Mouse (Mus musculus): ENCODE measurements at regions not wholly inside any gene's neighbourhood (a gene's known extent, or its start where the extent isn't known, plus 50 kb on each side); places are given as distances from the start of the nearest gene placed in this dataset.

DNA sequence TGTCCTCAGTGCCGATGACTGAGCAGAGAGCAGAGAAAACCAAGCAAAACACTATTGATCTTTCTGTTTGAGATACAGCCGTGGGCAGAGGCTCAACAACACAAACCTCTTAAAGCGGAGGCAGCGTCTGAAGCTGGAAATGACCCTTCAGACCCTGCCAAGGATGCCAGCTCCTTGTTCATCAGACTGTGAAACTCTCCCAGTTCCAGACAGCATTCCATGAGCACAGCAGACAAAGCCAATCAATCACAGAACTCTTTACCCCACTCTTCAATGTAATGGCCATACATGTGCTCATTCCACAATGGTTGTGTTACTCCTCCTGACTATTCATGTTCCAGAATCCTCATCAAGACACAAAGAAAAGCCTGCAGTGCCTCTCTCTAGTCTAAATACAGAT, 73.5 kb downstream of the Tmem114 start:
- DNase-seq (ENCODE audit: low read depth, low spot score), result no peak

DNA sequence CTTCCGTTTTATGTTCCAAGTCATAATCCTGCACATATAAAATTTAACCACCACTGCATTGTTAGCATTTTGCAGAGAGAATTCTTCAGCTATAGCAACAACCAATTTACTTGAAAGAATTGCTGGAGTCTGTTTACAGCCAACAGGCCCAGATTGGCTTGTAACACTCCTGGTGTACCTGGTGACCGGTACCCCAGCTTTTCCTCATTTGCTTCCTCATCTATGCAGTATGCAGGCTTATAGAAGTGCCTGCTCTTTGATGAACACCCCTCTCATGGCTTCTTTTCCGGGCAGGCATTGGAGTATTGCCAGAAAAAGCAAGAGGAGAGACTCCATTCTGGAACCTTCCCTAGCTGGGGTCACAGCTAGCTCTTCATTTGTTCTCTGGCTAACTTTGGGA, 75.8 kb downstream of the Tmem114 start:
- DNase-seq (ENCODE audit: low read depth, low spot score), result no peak

DNA sequence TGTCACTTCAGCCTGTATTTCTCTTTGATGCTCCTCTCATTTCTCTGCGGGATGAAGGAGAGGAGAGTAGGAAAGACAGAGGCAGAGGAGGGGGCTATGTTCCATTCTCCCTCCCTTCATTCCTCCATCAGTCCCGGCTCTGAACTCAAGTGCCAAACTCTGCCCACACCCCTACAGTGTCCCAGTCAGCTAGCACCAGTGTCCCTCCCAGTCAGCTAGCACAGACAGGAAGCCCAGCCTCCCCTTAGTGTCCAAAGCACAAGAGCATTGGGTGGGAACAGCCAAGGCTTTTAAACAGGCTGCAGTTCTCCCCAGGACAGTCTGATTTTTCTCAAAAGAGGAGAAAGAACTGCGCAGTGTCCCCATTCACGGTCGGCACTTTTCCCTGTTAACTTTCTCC, 76.3 kb downstream of the Tmem114 start:
- DNase-seq (ENCODE audit: low read depth, low spot score), result no peak

DNA sequence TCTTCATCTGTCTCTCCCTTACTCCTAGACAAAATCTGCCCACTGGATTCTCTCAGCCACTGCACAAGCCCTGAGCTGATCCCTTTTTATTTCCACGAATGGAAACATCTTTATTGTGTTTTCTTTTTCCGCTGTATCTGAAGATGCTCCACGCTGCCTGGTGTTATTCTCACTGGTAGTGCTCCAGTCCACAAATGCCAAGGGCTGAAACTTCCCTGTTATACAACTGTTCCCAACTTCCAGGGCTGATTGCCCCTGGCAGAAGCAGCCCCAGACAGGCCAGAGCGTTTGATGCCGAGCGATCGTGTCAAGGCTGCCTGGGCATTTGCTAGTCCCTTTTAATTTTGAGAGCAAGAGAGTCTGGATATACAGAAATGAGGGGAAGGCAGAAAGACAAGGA, 79.7 kb downstream of the Tmem114 start:
- DNase-seq (ENCODE audit: low read depth, low spot score), result no peak

DNA sequence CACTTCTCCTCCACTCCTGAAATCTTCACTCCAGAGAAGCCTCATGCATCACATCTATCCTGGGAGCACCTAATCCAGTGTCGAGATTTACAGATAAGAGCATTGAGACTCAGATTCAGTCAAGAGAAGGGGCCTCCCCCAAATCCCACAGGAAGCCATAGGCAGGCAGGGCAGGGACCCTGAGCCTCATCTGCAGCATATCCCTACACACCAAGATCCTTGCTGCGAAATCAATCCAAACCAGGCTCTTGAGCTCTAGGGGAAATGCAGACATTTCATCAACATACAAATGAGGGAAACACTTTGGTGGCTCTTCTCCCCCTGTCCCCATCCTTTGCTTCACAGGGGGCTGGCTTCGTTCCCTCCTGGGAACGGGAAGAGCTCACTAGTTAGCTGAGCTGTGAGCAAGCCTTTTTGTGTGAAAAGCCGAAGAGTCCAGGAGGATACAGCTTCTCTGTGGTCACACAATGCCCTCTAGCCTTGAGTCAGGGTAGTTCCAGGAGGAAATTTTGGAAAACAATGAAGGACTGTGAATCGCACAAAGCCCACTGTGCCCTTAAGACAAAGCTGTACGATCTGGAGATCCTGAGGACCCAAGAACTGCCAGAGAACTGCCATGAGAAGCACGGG, 91.7 kb downstream of the Tmem114 start:
- no peak for DNase-seq (ENCODE audit: low read depth, low spot score)

DNA sequence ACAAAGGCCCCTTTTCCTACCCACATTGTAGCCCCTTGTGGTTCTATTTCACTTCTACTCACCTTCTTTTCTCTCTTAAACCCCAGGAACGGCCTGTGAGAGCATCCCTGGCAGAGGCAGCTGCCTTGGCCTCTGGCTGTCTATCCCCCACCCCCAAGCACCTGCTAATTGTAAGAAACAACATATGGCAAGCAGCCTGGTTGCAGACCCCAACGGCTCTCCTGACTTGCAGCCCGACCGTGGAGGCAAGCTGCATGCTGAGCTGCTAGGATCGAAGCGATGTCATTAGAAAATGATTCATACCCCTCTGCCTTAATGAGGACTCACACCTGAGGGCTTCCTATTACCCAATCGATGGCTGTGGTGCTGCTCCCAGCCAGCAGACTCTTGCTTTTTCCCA, 112.9 kb downstream of the Tmem114 start:
- DNase-seq (ENCODE audit: low read depth, low spot score), result no peak

DNA sequence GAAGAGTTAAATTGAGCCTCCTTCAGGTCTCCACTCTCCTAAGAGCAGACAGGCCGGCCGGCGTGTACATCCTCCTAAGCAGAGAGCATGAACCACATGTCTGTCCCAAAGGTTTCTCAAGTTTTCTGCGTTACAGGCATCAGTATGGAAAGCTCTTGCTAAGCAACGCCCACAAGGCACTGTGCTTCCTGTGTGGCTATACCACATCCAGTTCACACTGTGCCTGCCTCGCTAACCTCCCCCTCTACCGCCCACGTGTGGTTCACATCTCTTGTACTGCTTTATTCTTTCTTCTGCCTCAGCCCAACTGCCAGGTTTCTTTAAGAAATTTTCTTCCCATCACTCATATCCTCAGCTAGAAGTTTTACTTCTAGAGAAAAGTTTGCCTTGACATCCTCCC, 118.5 kb downstream of the Tmem114 start:
- peak; percentile 82 for DNase-seq (ENCODE audit: low read depth, low spot score)

Data from CD4-positive helper T cell, adult 2 months (primary cell).